Mouse (Mus musculus) heart, postnatal 14 days (tissue): ENCODE data around the gene Dynll2. TPM values are rescaled to one million over a fixed set of nuclear protein-coding genes. Genes with fewer than 3 reads are reported as not detected.

ENCODE experiments used
- DNase-seq, 2 experiments: peaks; one replicate each; pipeline ENCODE4 v3.0.0; 2021 to 2022
- intact Hi-C: fragments of 180-260 bp; cut with DNase I; formaldehyde crosslinking; loops from one replicate; pipeline ENCODE4 v1.15.1; 2025
- total RNA-seq, 2 experiments: library from RNA; stranded (reverse); gene quantifications; 2 replicates each; pipeline ENCODE4 v1.2.3; 2021

The Dynll2 gene
- total RNA-seq, 2 experiments from 2014 or later, result 301 to 315 TPM

DNA sequence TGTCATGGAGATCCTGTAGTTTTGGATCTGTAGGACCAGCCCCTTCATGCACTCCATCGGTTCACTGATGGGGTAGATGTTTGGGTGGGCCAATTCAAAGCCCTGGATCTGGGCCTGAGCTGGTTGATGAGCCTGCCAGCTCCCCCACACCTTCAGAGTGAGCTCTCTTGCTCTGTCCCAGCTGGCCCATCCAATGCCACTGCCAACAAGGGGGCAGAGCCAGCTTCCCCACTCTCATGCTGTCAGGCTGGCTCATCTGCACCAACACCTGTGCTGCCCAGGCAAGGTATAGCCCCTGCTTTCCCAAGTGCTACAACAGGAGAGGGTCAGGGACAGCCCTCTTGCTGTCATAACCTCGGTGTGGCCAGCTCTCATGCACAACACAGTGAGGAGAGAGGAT lies 53.6 kb downstream of the Dynll2 start:
- intact Hi-C loops, result no loop called here

GRCm38 (mm10) chr11:87930348-87930747 lies 57.0 kb downstream of the Dynll2 start:
- intact Hi-C loops, result no loop called here
- no peak for DNase-seq

More for the DNA sequence above, 53.6 kb downstream of the Dynll2 start:
- no peak for DNase-seq

Other genes starting within 250 kb of the Dynll2 start
- 10 to 100 TPM; 47.8 to 51.1 TPM for gene Supt4a, start 250.0 kb downstream of the Dynll2 start, total RNA-seq
- gene Tspoap1, start 227.0 kb downstream of the Dynll2 start, total RNA-seq, result under 1 TPM; 0.17 to 0.19 TPM
- gene Mpo, start 194.0 kb downstream of the Dynll2 start, total RNA-seq, result under 1 TPM in 1 of 2 experiments, not detected in 1; 0.61 TPM
- under 1 TPM in 1 of 2 experiments, not detected in 1; 0.22 TPM for gene Lpo, start 159.2 kb downstream of the Dynll2 start, total RNA-seq
- gene Mks1, start 134.3 kb downstream of the Dynll2 start, total RNA-seq, result 1 to 10 TPM; 2.1 to 2.9 TPM
- not detected for gene Epx, start 112.0 kb downstream of the Dynll2 start, total RNA-seq
- gene Olfr462, start 95.3 kb downstream of the Dynll2 start, total RNA-seq, result not detected
- not detected for gene Olfr463, start 90.1 kb downstream of the Dynll2 start, total RNA-seq
- gene Olfr464, start 66.6 kb downstream of the Dynll2 start, total RNA-seq, result not detected
- gene Srsf1, start 59.8 kb upstream of the Dynll2 start, total RNA-seq, result 100 to 1,000 TPM; 118 to 131 TPM
- gene Vezf1, start 80.7 kb upstream of the Dynll2 start, total RNA-seq, result 10 to 100 TPM; 41.5 to 41.9 TPM
- 10 to 100 TPM; 47.9 to 55.6 TPM for gene Cuedc1, start 110.5 kb upstream of the Dynll2 start, total RNA-seq
- 100 to 1,000 TPM; 226 to 277 TPM for gene Mrps23, start 216.9 kb upstream of the Dynll2 start, total RNA-seq